Mouse (Mus musculus) spleen, embryonic (tissue): Measurements from ENCODE around the gene Pfkm.

Experiments used
- CTCF ChIA-PET: fragments of 350-600 bp; sonication (Branson Sonifier 250); formaldehyde crosslinking; loops from one replicate; lab custom pipeline; 2022; lab: Charles Lee

The Pfkm gene

GRCm38 (mm10) chr15:98096957-98097356, 4.6 kb downstream of the Pfkm start:
- CTCF ChIA-PET, result no interaction called here

GRCm38 (mm10) chr15:98098519-98098918, 6.1 kb downstream of the Pfkm start:
- CTCF ChIA-PET, result no interaction called here

GRCm38 (mm10) chr15:98102401-98102800, 10.0 kb downstream of the Pfkm start:
- CTCF ChIA-PET, result no interaction called here

GRCm38 (mm10) chr15:98106506-98106905, 14.1 kb downstream of the Pfkm start:
- CTCF ChIA-PET, result no interaction called here

GRCm38 (mm10) chr15:98107230-98107629, 14.8 kb downstream of the Pfkm start:
- CTCF ChIA-PET, result no interaction called here

- CTCF ChIA-PET, result no interaction called here
Measured at GRCm38 (mm10) chr15:98107703-98108296, 15.4 kb downstream of the Pfkm start.

- CTCF ChIA-PET, result no interaction called here
Measured at GRCm38 (mm10) chr15:98108297-98109152, 16.1 kb downstream of the Pfkm start.

GRCm38 (mm10) chr15:98111791-98112190, 19.4 kb downstream of the Pfkm start:
- CTCF ChIA-PET, result no interaction called here

- CTCF ChIA-PET, result no interaction called here
Measured at GRCm38 (mm10) chr15:98114098-98114851, 21.9 kb downstream of the Pfkm start.

- CTCF ChIA-PET, result no interaction called here
Measured at GRCm38 (mm10) chr15:98114852-98115778, 22.7 kb downstream of the Pfkm start.

GRCm38 (mm10) chr15:98115779-98116163, 23.4 kb downstream of the Pfkm start:
- CTCF ChIA-PET, result no interaction called here

GRCm38 (mm10) chr15:98116287-98116686, 23.9 kb downstream of the Pfkm start:
- CTCF ChIA-PET, result no interaction called here

- CTCF ChIA-PET, result no interaction called here
Measured at GRCm38 (mm10) chr15:98119363-98119762, 27.0 kb downstream of the Pfkm start.

GRCm38 (mm10) chr15:98120831-98121230, 28.4 kb downstream of the Pfkm start:
- CTCF ChIA-PET, result no interaction called here

- CTCF ChIA-PET, result no interaction called here
Measured at GRCm38 (mm10) chr15:98131001-98131400, 38.6 kb downstream of the Pfkm start.

- CTCF ChIA-PET, result no interaction called here
Measured at GRCm38 (mm10) chr15:98131451-98131850, 39.1 kb downstream of the Pfkm start.

- CTCF ChIA-PET, result no interaction called here
Measured at GRCm38 (mm10) chr15:98131942-98132655, 39.7 kb downstream of the Pfkm start.

GRCm38 (mm10) chr15:98133471-98133870, 41.1 kb downstream of the Pfkm start:
- CTCF ChIA-PET, result no interaction called here

GRCm38 (mm10) chr15:98134034-98134433, 41.6 kb downstream of the Pfkm start:
- CTCF ChIA-PET, result no interaction called here

GRCm38 (mm10) chr15:98134666-98135065, 42.3 kb downstream of the Pfkm start:
- CTCF ChIA-PET, result no interaction called here

GRCm38 (mm10) chr15:98135671-98136070, 43.3 kb downstream of the Pfkm start:
- CTCF ChIA-PET, result no interaction called here
